Mouse (Mus musculus): ENCODE results near the gene Zfp91. TPM values are rescaled to one million over a fixed set of nuclear protein-coding genes. Genes with fewer than 3 reads are reported as not detected.

Zfp91 gene
- 9.1 and 10.4 TPM in 2 replicates for polyA plus RNA-seq (2014; fragmentation: Nextera tagmentation; extraction: Ambion mirVana)

DNA sequence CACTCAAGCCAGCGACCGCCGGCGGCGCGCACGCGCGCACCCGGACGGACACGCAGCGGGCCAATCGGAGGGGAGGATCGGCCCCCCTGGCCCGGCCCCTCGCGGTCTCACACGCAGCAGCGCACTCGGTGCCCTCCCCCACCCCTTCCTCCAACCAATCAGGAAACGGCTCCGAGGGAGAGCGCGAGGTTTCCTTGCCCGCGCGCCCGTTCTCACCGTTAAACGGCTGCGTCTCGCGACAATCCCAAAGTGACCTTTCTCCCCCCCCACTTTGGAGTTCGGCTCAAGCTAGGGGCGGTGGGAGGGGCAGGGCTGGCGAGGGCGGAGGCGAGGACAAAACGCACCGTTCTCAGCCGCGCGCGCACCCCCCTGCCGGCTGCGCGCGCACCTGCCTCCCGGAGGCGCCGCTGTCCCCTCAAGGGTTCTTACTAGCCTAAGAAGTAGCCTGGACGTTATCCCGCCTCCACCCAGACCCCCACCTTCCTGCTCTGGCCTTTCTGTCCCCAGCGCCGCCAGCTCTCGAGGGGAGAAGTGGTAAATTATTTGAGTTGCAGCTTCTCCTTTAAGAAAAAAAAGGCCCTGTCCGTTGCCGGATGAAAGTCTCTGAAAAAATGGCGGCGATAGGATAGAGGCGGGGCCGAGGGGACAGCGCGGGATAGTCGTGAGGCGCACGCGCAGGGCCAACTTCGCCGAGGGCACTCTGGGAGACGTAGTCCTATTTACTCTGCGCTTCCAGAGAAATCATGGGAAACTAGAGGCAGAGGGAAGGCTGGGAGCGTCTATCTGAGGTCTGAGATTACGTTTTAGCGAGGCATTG lies at the start of gene Zfp91, which contains the start of gene Lpxn:
Gene Zfp91 (minus strand): TSS at position 616 of the 817 bp plus-strand sequence.
Gene Lpxn (plus strand): TSS at position 683 of the 817 bp plus-strand sequence.
- Histone ChIP-seq H3K4me3 (ENCODE audit: low read depth, low read length) (peak within 1 kb of the TSS; percentile 89), H3K4me1 (replicated peaks; ENCODE audit: control insufficient read depth, insufficient read depth, low read length) (peaks cover 8% of the 10 kb centered on the region; the same call in 1 of the 2 replicates), H3K9ac (ENCODE audit: low read length) (peak within 1 kb of the TSS; percentile 98), H3K4me2 (ENCODE audit: low read length) (peak within 1 kb of the TSS; percentile 82), H3K27me3 (replicated peaks; ENCODE audit: control insufficient read depth, insufficient read depth, low read length) (no peaks in the 10 kb centered on the region), H3K27ac (ENCODE audit: low read depth) (peak within 1 kb of the TSS; percentile 100), H3K36me3 (ENCODE audit: control insufficient read depth, insufficient read depth, low read length) (no peaks in the 10 kb centered on the region), H3K9me3 (ENCODE audit: control insufficient read depth, low read length) (no peaks in the 10 kb centered on the region)
- DNase-seq (ENCODE audit: low spot score) (peak; percentile 94), ATAC-seq (replicated peaks; ENCODE audit: low FRiP score, low TSS enrichment, low read depth) (peak; percentile 95)
- under 1% methylated on average over 62 of the region's 76 CpGs for WGBS

DNA sequence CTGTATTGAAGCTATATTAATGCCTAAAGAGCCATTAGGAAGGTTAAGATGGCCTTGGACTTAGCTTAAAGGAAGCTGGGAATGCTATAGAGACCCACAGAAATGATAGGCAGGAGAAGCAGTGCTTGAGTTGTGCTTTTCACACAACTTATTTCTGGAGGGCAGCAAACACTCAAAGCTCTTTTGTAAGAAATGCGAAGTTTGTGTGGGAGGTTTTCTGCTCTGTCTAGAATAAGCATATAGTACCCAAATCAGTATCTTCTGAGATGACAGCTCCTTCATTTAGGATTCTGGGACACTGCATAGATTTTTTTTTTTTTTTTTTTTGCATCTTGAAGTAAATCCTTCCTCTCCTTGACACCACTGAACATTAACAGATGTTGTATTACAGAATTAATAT lies 42.6 kb upstream of the Zfp91 start:
- 89% methylated on average over 1 of the region's 1 CpGs for WGBS
- ATAC-seq (replicated peaks; ENCODE audit: low FRiP score, low TSS enrichment, low read depth): no peak
- no peaks in the 10 kb centered on the region for H3K4me1 ChIP-seq (replicated peaks; ENCODE audit: control insufficient read depth, insufficient read depth, low read length)
- H3K36me3 ChIP-seq (ENCODE audit: control insufficient read depth, insufficient read depth, low read length): no peaks in the 10 kb centered on the region
- H3K27ac ChIP-seq (ENCODE audit: low read depth): no peak overlapping the region
- H3K9me3 ChIP-seq (ENCODE audit: control insufficient read depth, low read length): no peaks in the 10 kb centered on the region
- H3K4me3 ChIP-seq (ENCODE audit: low read depth, low read length): no peak overlapping the region
- H3K27me3 ChIP-seq (replicated peaks; ENCODE audit: control insufficient read depth, insufficient read depth, low read length): no peaks in the 10 kb centered on the region
- H3K9ac ChIP-seq (ENCODE audit: low read length): no peak overlapping the region
- no peak for DNase-seq (ENCODE audit: low spot score)
- H3K4me2 ChIP-seq (ENCODE audit: low read length): no peak overlapping the region

DNA sequence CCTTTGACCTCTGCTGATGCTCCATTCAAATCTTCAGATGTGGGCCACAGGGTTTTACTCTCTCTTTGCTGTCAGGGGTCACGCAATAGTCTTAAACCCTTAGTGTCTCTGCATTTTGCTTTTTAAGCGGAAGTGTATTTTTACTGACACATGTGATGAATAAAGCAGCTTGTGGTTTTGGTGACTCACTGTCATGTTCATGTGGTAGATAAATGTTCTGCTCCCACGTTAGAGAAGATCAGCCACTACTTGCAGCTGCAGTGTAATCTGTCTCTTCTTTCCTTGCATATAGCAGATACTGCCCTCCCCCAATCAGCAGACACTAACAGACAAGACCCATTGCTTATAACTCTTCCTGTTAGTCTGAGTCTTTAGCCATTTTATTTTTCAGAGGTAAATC lies 37.7 kb upstream of the Zfp91 start:
- no peaks in the 10 kb centered on the region for H3K9me3 ChIP-seq (ENCODE audit: control insufficient read depth, low read length)
- ATAC-seq (replicated peaks; ENCODE audit: low FRiP score, low TSS enrichment, low read depth) (no peak), DNase-seq (ENCODE audit: low spot score) (no peak)
- H3K27ac ChIP-seq (ENCODE audit: low read depth): no peak overlapping the region
- H3K4me3 ChIP-seq (ENCODE audit: low read depth, low read length): no peak overlapping the region
- no peaks in the 10 kb centered on the region for H3K27me3 ChIP-seq (replicated peaks; ENCODE audit: control insufficient read depth, insufficient read depth, low read length)
- no peak overlapping the region for H3K4me2 ChIP-seq (ENCODE audit: low read length)
- WGBS: 66% methylated on average over 3 of the region's 3 CpGs
- H3K9ac ChIP-seq (ENCODE audit: low read length): no peak overlapping the region
- no peaks in the 10 kb centered on the region for H3K36me3 ChIP-seq (ENCODE audit: control insufficient read depth, insufficient read depth, low read length)
- H3K4me1 ChIP-seq (replicated peaks; ENCODE audit: control insufficient read depth, insufficient read depth, low read length): no peaks in the 10 kb centered on the region

DNA sequence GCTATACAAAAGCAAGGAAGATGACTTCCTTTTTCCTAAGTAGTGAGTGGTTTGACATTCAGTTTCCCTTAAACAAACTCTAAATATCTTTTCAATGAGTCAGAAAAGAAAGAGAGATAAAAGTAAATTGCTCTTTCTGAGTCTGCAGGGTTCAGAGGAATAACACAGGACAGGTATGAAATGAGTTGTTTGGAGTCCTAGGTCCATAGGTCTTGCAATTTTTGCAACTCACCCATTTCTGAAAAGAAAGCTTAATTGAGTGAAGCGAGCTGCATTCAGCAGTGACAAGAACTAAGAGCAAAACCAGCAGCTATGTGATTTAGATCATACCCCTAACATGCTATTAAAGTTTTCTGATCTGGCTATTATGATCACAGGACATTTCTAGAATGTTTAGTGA lies 35.6 kb upstream of the Zfp91 start:
- no peaks in the 10 kb centered on the region for H3K9me3 ChIP-seq (ENCODE audit: control insufficient read depth, low read length)
- ATAC-seq (replicated peaks; ENCODE audit: low FRiP score, low TSS enrichment, low read depth) (no peak), DNase-seq (ENCODE audit: low spot score) (no peak)
- 57% methylated on average over 1 of the region's 1 CpGs for WGBS
- no peaks in the 10 kb centered on the region for H3K4me1 ChIP-seq (replicated peaks; ENCODE audit: control insufficient read depth, insufficient read depth, low read length)
- H3K4me2 ChIP-seq (ENCODE audit: low read length): no peak overlapping the region
- H3K9ac ChIP-seq (ENCODE audit: low read length): no peak overlapping the region
- no peak overlapping the region for H3K4me3 ChIP-seq (ENCODE audit: low read depth, low read length)
- no peak overlapping the region for H3K27ac ChIP-seq (ENCODE audit: low read depth)
- no peaks in the 10 kb centered on the region for H3K36me3 ChIP-seq (ENCODE audit: control insufficient read depth, insufficient read depth, low read length)
- H3K27me3 ChIP-seq (replicated peaks; ENCODE audit: control insufficient read depth, insufficient read depth, low read length): no peaks in the 10 kb centered on the region

DNA sequence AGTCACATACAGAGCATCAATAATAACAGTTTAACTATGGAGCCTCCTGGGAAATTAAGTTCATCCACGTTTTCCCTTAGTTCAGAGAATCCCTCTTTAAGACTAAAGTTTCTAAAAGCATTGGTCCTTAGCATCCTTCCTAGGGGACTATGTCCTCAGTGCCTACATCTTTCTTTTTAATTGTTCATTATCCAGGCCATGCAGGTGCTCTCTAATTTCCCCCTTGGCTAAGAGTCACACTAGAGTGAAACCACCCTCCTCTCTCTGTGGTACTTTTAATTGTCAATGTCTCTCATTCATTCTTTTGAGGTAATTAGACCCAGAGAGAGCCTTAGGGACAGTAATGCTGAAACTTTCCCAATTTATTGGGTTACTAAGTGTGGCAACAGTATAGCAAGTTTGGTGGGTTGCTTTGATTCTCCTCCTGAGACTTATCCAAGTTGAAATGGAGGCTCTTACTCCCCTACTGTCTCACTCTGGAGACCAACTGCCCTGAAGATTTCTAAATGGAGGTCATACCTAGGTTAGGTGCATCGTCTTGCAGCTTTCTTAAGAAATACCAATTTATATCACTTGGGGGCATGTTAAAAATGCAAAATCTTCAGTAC lies 35.0 kb upstream of the Zfp91 start:
- Histone ChIP-seq H3K27me3 (replicated peaks; ENCODE audit: control insufficient read depth, insufficient read depth, low read length) (no peaks in the 10 kb centered on the region), H3K9ac (ENCODE audit: low read length) (no peak overlapping the region), H3K4me3 (ENCODE audit: low read depth, low read length) (no peak overlapping the region), H3K36me3 (ENCODE audit: control insufficient read depth, insufficient read depth, low read length) (no peaks in the 10 kb centered on the region), H3K4me2 (ENCODE audit: low read length) (no peak overlapping the region), H3K9me3 (ENCODE audit: control insufficient read depth, low read length) (no peaks in the 10 kb centered on the region), H3K4me1 (replicated peaks; ENCODE audit: control insufficient read depth, insufficient read depth, low read length) (no peaks in the 10 kb centered on the region), H3K27ac (ENCODE audit: low read depth) (no peak overlapping the region)
- no peak for ATAC-seq (replicated peaks; ENCODE audit: low FRiP score, low TSS enrichment, low read depth)
- DNase-seq (ENCODE audit: low spot score): no peak
- WGBS: 75% methylated on average over 2 of the region's 2 CpGs

DNA sequence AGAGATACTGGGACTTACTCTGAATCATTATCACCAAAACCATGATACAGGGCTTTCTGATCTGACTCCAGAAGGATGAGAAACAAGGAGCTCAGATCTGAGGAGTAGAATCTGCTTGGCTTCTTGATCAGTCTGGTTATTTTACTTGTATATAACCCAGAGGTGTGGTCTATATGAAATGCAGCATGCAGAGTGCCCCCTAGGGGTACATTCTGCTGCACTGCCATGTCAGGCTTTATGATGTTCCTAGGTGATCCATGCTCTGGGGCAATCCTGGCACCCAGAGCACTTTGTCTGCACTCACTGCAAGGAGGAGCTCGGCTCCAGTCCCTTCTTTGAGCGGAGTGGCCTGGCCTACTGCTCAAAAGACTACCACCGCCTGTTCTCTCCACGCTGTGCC lies 28.6 kb upstream of the Zfp91 start:
- Histone ChIP-seq H3K4me1 (replicated peaks; ENCODE audit: control insufficient read depth, insufficient read depth, low read length) (no peaks in the 10 kb centered on the region), H3K27ac (ENCODE audit: low read depth) (no peak overlapping the region), H3K27me3 (replicated peaks; ENCODE audit: control insufficient read depth, insufficient read depth, low read length) (no peaks in the 10 kb centered on the region), H3K9ac (ENCODE audit: low read length) (no peak overlapping the region), H3K9me3 (ENCODE audit: control insufficient read depth, low read length) (no peaks in the 10 kb centered on the region), H3K4me2 (ENCODE audit: low read length) (no peak overlapping the region), H3K4me3 (ENCODE audit: low read depth, low read length) (no peak overlapping the region), H3K36me3 (ENCODE audit: control insufficient read depth, insufficient read depth, low read length) (no peaks in the 10 kb centered on the region)
- DNase-seq (ENCODE audit: low spot score) (no peak), ATAC-seq (replicated peaks; ENCODE audit: low FRiP score, low TSS enrichment, low read depth) (no peak)
- WGBS: 74% methylated on average over 4 of the region's 4 CpGs

DNA sequence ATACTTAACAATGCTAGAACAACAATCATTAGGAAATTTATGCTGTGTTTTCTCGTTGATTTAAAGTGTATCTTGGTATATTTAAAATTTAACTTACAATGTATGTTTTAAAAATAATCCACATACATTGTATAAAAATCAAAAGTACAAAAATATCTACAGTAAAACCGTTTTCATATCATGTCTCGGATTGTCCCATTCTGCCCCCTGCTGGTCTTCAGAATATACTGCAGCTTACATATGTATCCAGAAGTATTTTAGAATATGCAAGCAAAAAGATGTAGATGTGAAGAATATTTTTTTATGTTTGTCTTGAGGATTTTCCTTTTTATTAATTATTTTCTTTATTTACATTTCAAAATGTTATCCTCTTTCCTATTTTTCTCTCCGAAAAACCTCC lies 24.5 kb upstream of the Zfp91 start:
- no peak overlapping the region for H3K9ac ChIP-seq (ENCODE audit: low read length)
- no peak overlapping the region for H3K4me3 ChIP-seq (ENCODE audit: low read depth, low read length)
- H3K4me1 ChIP-seq (replicated peaks; ENCODE audit: control insufficient read depth, insufficient read depth, low read length): no peaks in the 10 kb centered on the region
- no peaks in the 10 kb centered on the region for H3K9me3 ChIP-seq (ENCODE audit: control insufficient read depth, low read length)
- no peaks in the 10 kb centered on the region for H3K27me3 ChIP-seq (replicated peaks; ENCODE audit: control insufficient read depth, insufficient read depth, low read length)
- no peak for ATAC-seq (replicated peaks; ENCODE audit: low FRiP score, low TSS enrichment, low read depth)
- H3K27ac ChIP-seq (ENCODE audit: low read depth): no peak overlapping the region
- no peak overlapping the region for H3K4me2 ChIP-seq (ENCODE audit: low read length)
- H3K36me3 ChIP-seq (ENCODE audit: control insufficient read depth, insufficient read depth, low read length): no peaks in the 10 kb centered on the region
- no peak for DNase-seq (ENCODE audit: low spot score)
- WGBS: 29% methylated on average over 4 of the region's 4 CpGs

DNA sequence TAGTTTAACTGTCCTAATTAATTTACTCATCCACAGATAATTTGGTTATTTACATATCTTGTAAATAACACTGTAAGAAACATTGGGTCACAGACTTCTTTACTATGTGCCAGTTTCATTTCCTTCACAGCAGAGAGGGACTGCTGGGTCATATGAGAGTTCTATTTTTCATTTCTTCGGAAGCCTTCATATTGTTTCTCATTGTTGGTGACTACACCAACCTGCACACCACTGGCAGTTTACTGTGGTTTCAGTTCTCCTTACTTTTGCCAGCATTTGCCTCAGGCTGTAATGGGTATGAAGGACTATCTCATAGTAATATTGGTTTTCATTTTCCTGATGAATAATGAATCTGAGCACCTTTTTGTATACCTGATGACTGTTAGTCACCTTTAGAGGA lies 22.6 kb upstream of the Zfp91 start:
- no peak for ATAC-seq (replicated peaks; ENCODE audit: low FRiP score, low TSS enrichment, low read depth)
- H3K9me3 ChIP-seq (ENCODE audit: control insufficient read depth, low read length): no peaks in the 10 kb centered on the region
- no peaks in the 10 kb centered on the region for H3K4me1 ChIP-seq (replicated peaks; ENCODE audit: control insufficient read depth, insufficient read depth, low read length)
- DNase-seq (ENCODE audit: low spot score): no peak
- H3K27ac ChIP-seq (ENCODE audit: low read depth): no peak overlapping the region
- H3K36me3 ChIP-seq (ENCODE audit: control insufficient read depth, insufficient read depth, low read length): no peaks in the 10 kb centered on the region
- H3K27me3 ChIP-seq (replicated peaks; ENCODE audit: control insufficient read depth, insufficient read depth, low read length): no peaks in the 10 kb centered on the region
- no peak overlapping the region for H3K4me2 ChIP-seq (ENCODE audit: low read length)
- no peak overlapping the region for H3K4me3 ChIP-seq (ENCODE audit: low read depth, low read length)
- WGBS: 83% methylated on average over 1 of the region's 1 CpGs
- no peak overlapping the region for H3K9ac ChIP-seq (ENCODE audit: low read length)

Measured in intestine, embryonic 14.5 days (tissue).